Mouse (Mus musculus) brain, adult 10 weeks (tissue): ENCODE data around the gene Npas3. TPM values are rescaled to one million over a fixed set of nuclear protein-coding genes. Genes with fewer than 3 reads are reported as not detected.

ENCODE experiments used
- polyA plus RNA-seq: library from polyadenylated mRNA; stranded (reverse); fragments of 350-450 nt; fragmentation: Illumina TruSeq; extraction: RNeasy Lipid Tissue Mini Kit (QIAGEN cat#74804); gene quantifications from one replicate; pipeline ENCODE4 v1.2.3, GENCODE M21; 2015; ENCODE audit warnings: low read depth, low replicate concordance

Npas3 gene
- 5.5 TPM for polyA plus RNA-seq

DNA sequence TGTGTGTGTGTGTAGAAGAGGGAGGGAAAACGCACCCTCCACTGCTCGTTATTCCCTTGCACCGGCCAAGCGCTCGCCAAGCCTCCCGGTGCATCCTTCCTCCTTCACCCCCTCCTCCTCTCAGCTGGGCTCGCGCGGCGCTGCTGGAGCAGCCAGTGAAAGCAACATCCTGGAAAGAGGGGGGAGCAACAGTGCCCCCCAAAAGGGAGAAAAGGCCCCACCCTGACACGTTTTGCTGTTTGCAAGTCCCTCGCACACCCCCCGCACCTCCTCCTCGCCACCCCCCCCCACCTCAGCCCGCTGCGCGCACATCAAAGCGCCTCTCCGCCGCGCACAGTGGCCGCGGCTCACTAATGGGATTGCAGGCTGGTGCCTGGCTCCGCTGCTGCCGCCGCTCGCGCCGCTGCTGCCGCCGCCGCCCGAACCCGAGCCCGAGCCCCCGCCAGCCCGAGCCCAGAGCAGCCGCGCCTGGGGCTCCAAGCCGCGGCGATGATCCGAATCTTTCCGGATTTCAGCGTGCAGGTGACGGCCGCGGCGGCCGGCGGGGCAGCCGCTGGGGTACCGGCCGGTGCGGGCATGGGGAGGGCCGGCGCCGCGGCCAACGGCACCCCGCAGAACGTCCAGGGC lies at the start of gene Npas3:
TSS of gene Npas3 (plus strand) at position 577 of the 627 bp plus-strand sequence.

